Mouse (Mus musculus) erythroblast, embryonic 14.5 days (primary cell): ENCODE data around the gene Uba3. TPM values are rescaled to one million over a fixed set of nuclear protein-coding genes. Genes with fewer than 3 reads are reported as not detected.

Experiments used
- H3K27me3 ChIP-seq: 2 replicates; pipeline ENCODE4 v1.6.1; 2012; ENCODE audit warnings: inconsistent platforms; ENCODE audit not compliant: control insufficient read depth
- H3K36me3 ChIP-seq: 2 replicates; pipeline ENCODE4 v1.6.1; 2012; ENCODE audit warnings: mild to moderate bottlenecking, inconsistent platforms; ENCODE audit not compliant: control insufficient read depth
- H3K4me1 ChIP-seq: 2 replicates; pipeline ENCODE4 v1.6.1; 2012; ENCODE audit warnings: inconsistent platforms; ENCODE audit not compliant: control insufficient read depth
- H3K4me3 ChIP-seq: replicated peaks from 2 replicates; pipeline ENCODE3; 2012; ENCODE audit warnings: moderate library complexity, mild to moderate bottlenecking, inconsistent platforms
- H3K9me3 ChIP-seq: 2 replicates; pipeline ENCODE4 v1.6.1; 2012; ENCODE audit warnings: low read length, inconsistent platforms, mixed read lengths; ENCODE audit not compliant: control insufficient read depth
- GATA1 ChIP-seq: IDR thresholded peaks from 2 replicates; pipeline ENCODE4 v1.6.1; 2012; ENCODE audit warnings: low read length, inconsistent platforms, mixed read lengths
- TAL1 ChIP-seq: IDR thresholded peaks from 3 replicates; pipeline ENCODE4 v1.6.1; 2012; ENCODE audit warnings: low read length, inconsistent platforms, mixed read lengths
- polyA plus RNA-seq: library from polyadenylated mRNA; stranded (reverse); fragments of >175 nt; gene quantifications from 2 replicates; pipeline ENCODE4 v1.2.3, GENCODE M21; 2012

Gene Uba3
- polyA plus RNA-seq, result 0.89 and 1.0 TPM in 2 replicates

DNA sequence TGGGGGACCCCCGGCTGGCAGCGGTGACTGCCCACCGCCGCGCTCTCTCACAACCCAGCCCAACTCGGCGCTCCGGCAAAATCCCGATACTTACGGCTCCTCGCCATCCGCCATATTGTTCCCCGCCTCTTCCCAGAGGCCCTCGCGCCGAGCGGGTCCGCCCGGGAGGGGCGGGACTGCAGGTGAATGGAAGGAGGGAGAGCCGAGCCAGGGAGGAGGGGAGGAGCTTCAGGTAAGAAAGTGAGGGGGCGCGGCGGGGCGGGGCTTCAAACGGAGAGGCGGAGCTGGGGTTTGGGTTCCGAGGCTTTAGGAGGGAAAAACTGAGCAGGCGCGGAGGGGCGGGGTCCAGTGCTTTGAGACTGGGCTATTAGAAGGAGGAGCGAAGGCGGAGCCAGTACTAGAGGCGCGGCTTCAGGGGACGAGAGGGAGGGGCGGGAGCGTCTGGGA, at the start of gene Uba3:
TSS of gene Uba3 (minus strand) at position 209 of the 447 bp plus-strand sequence.
- Histone ChIP-seq H3K9me3 (no peaks in the 10 kb centered on the region), H3K4me3 (peak within 1 kb of the TSS; percentile 86), H3K27me3 (no peaks in the 10 kb centered on the region), H3K36me3 (peaks cover 16% of the 10 kb centered on the region), H3K4me1 (peaks cover 62% of the 10 kb centered on the region)
- TF ChIP-seq GATA1 (no peak), TAL1 (no peak)

DNA sequence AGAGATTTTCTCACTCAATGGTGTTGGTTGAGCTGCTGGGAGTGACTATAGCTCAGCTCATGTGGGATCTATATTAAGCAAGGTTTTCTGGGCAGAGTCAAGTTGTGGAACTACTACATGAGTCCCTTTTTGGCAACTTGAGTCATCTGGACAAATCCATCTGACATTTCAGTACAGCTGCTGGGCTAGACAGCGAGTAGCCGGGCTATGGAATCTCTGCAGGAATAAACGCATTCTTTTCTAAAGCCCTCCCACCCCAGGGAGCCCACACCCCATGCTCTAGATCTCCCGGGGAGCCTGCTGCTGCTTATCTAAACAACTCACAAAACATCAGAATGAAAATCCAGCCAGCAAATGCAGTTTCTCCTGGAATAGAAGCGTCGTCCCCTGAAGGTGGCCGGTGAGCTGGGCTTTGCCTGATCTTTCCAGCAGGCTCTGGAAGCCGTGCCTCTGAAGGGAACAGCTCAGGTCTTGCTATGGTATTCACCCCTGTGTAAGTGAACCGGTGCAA, 47.3 kb upstream of the Uba3 start, which contains the start of gene Lmod3:
TSS of gene Lmod3 (minus strand) at position 49 of the 511 bp plus-strand sequence.
- TF ChIP-seq GATA1 (no peak), TAL1 (no peak)
- H3K9me3 ChIP-seq, result no peaks in the 10 kb centered on the region
- H3K36me3 ChIP-seq, result no peaks in the 10 kb centered on the region

DNA sequence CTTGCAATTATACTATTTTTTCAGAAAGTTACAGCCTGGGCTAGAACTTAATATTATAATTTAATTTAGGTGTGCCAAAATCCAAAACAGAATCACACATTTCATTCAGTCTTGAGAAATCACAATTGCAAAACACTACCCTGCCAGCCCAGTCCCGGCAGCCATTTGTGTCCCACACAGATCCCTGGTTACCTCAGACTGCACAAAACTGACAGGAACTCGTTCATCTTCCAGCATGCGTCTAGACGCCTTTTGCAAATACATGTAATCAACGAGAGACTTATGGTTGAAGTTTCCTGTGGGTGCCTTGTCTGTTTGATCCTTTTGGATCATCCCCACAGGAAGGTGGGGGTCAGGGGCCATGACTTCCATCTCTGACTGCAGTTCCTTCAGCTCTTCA, 46.6 kb upstream of the Uba3 start:
- TF ChIP-seq TAL1 (no peak), GATA1 (no peak)

More for the DNA sequence above, 47.3 kb upstream of the Uba3 start, which contains the start of gene Lmod3:
- Histone ChIP-seq H3K27me3 (no peaks in the 10 kb centered on the region), H3K4me1 (no peaks in the 10 kb centered on the region), H3K4me3 (no peak within 1 kb of the TSS)

GRCm38 (mm10) chr6:97250966-97251365, 45.5 kb upstream of the Uba3 start:
- Histone ChIP-seq H3K9me3 (no peaks in the 10 kb centered on the region), H3K4me3 (no peak overlapping the region), H3K36me3 (no peaks in the 10 kb centered on the region), H3K4me1 (no peaks in the 10 kb centered on the region), H3K27me3 (no peaks in the 10 kb centered on the region)
- TF ChIP-seq GATA1, result no peak
- TF ChIP-seq TAL1, result no peak

More for the DNA sequence above, 46.6 kb upstream of the Uba3 start:
- Histone ChIP-seq H3K4me3 (no peak overlapping the region), H3K36me3 (no peaks in the 10 kb centered on the region), H3K9me3 (no peaks in the 10 kb centered on the region), H3K27me3 (no peaks in the 10 kb centered on the region), H3K4me1 (no peaks in the 10 kb centered on the region)

GRCm38 (mm10) chr6:97245200-97245599, 39.8 kb upstream of the Uba3 start:
- Histone ChIP-seq H3K4me3 (no peak overlapping the region), H3K9me3 (no peaks in the 10 kb centered on the region)
- TF ChIP-seq TAL1, result no peak
- TF ChIP-seq GATA1, result no peak

GRCm38 (mm10) chr6:97242522-97242921, 37.1 kb upstream of the Uba3 start:
- TF ChIP-seq GATA1 (no peak), TAL1 (no peak)
- no peak overlapping the region for H3K4me3 ChIP-seq
- peaks cover 8% of the 10 kb centered on the region for H3K9me3 ChIP-seq
- no peaks in the 10 kb centered on the region; the same call in 1 of the 2 replicates for H3K27me3 ChIP-seq
- no peaks in the 10 kb centered on the region for H3K36me3 ChIP-seq
- no peaks in the 10 kb centered on the region for H3K4me1 ChIP-seq

More at GRCm38 (mm10) chr6:97245200-97245599, 39.8 kb upstream of the Uba3 start:
- H3K36me3 ChIP-seq, result no peaks in the 10 kb centered on the region
- no peaks in the 10 kb centered on the region for H3K27me3 ChIP-seq
- no peaks in the 10 kb centered on the region for H3K4me1 ChIP-seq

- Histone ChIP-seq H3K27me3 (no peaks in the 10 kb centered on the region; the same call in 1 of the 2 replicates), H3K36me3 (no peaks in the 10 kb centered on the region), H3K4me1 (no peaks in the 10 kb centered on the region), H3K9me3 (peaks cover 8% of the 10 kb centered on the region), H3K4me3 (no peak overlapping the region)
- TF ChIP-seq GATA1 (no peak), TAL1 (no peak)
Observed at GRCm38 (mm10) chr6:97240092-97240491, 34.6 kb upstream of the Uba3 start.

- Histone ChIP-seq H3K9me3 (peaks cover 8% of the 10 kb centered on the region), H3K4me3 (no peak overlapping the region), H3K27me3 (no peaks in the 10 kb centered on the region; the same call in 1 of the 2 replicates), H3K4me1 (no peaks in the 10 kb centered on the region), H3K36me3 (no peaks in the 10 kb centered on the region)
- TF ChIP-seq GATA1 (no peak), TAL1 (no peak)
Observed at GRCm38 (mm10) chr6:97239360-97239759, 33.9 kb upstream of the Uba3 start.

DNA sequence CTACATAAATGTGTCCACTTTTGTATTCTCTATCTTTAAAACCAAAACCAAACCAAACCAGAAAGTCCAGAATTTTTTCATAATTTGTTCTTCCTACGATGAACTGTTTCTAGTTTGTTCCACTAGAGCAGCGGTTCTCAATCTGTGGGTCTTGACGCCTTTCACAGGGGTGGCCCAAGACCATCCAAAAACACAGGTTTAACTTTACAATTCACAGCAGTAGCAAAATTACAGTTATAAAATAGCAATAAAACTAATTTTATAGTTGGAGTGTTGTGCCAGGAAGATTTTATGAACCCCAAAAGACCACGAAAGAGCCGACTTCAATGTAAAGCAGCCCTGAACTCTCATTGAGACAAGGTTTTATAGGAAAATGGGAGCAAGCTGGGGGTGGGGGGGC, 30.6 kb upstream of the Uba3 start:
- no peaks in the 10 kb centered on the region; the same call in 1 of the 2 replicates for H3K27me3 ChIP-seq
- H3K4me1 ChIP-seq, result no peaks in the 10 kb centered on the region
- no peak overlapping the region for H3K4me3 ChIP-seq
- peaks cover 25% of the 10 kb centered on the region for H3K36me3 ChIP-seq
- TF ChIP-seq TAL1 (no peak), GATA1 (no peak)
- H3K9me3 ChIP-seq, result peaks cover 8% of the 10 kb centered on the region
